8 mouse cellular contexts compared by ENCODE assay signal in the genomic region with DNA sequence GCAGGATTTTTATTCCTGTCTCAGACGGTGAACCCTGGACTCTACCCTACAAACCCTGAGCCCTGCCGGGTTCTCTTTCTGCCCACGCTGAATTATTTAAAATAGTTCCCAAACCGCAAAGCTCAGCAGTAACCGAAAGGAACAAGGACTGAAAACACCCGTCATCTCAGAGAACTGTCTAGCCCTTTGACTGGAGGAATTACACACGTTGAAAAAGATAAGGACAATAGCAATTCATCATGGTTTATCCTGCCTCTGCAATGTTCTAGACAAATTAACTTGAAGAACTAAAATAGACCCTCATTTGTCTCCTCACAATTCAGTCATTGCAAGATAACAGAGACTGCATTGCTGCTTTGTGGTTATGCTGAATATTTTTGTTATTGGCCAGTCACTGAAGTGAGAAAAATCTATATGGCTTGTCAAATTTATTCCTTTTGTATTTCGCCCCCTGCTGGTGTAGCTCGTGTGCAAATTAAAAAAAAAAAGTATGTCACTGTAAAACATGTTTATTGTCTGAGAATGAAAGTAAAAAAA. TPM values are rescaled to one million over a fixed set of nuclear protein-coding genes. Genes with fewer than 3 reads are reported as not detected.
DNase-seq lines count a peak whose midpoint lies in the region; ATAC-seq and TF ChIP-seq lines count a peak whose summit lies in the region.

No protein-coding gene starts in this region.

- peak overlapping the region; percentile 100 for H3K27ac ChIP-seq in MEL (ENCODE audit: control insufficient read depth, low read depth, low read length)
- peak overlapping the region; percentile 92 for H3K27ac ChIP-seq in brown adipose tissue, adult 24 weeks (replicated peaks; ENCODE audit: low read depth, low read length)
- H3K27ac ChIP-seq in layer of hippocampus, adult 2 months: peak overlapping the region; percentile 97
- H3K27ac ChIP-seq in lung, embryonic 14.5 days (ENCODE audit: low read depth): peak overlapping the region; percentile 98
- peak overlapping the region; percentile 99 for H3K27ac ChIP-seq in olfactory bulb, adult 2 months (ENCODE audit: insufficient read depth, low read depth, low read length)

- peaks cover 3 to 9% of the 10 kb centered on the region in 2 experiments; a peak in 3 of 4 replicates for H3K4me1 ChIP-seq in MEL (ENCODE audit: control insufficient read depth in 1 of 2, insufficient read depth in 2 of 2, low read length in 2 of 2)
- no peaks in the 10 kb centered on the region for H3K4me1 ChIP-seq in brown adipose tissue, adult 24 weeks (ENCODE audit: control insufficient read depth, insufficient read depth, insufficient read length, low read length)
- H3K4me1 ChIP-seq in lung, embryonic 14.5 days (ENCODE audit: insufficient read depth): no peaks in the 10 kb centered on the region
- H3K4me1 ChIP-seq in olfactory bulb, adult 2 months (ENCODE audit: control insufficient read depth, insufficient read depth, low read length): no peaks in the 10 kb centered on the region

- DNase-seq in MEL (ENCODE audit: low read depth, low spot score): peak; percentile 94
- DNase-seq in fibroblast of lung, adult 2 months (ENCODE audit: low read depth): peak; percentile 46
- DNase-seq in layer of hippocampus, adult 2 months (ENCODE audit: low spot score in 2 of 2): peak; percentile 48 to 68
- DNase-seq in lung, embryonic 14.5 days: peak; percentile 94
- peak; percentile 48 for DNase-seq in yolk sac, embryonic 10.5 days (ENCODE audit: low spot score)

- TF ChIP-seq EP300 in MEL (IDR thresholded peaks at IDR 0.05; ENCODE audit: low read depth in 1 of 2, low read length in 2 of 2): peak in 1 of 2 experiments; percentile 58; a peak in 3 of 4 replicates

- H3K9me3 ChIP-seq in MEL (replicated peaks; ENCODE audit: insufficient read depth, low read length): no peaks in the 10 kb centered on the region
- no peaks in the 10 kb centered on the region for H3K9me3 ChIP-seq in lung, embryonic 14.5 days (ENCODE audit: low read depth, low read length)

- peak overlapping the region; percentile 100 for H3K9ac ChIP-seq in MEL (ENCODE audit: control insufficient read depth, low read depth, low read length, poor library complexity, severe bottlenecking)
- peak overlapping the region; percentile 82 for H3K9ac ChIP-seq in lung, embryonic 14.5 days

- no peak for TF ChIP-seq POLR2A in MEL (IDR thresholded peaks at IDR 0.05; ENCODE audit: control insufficient read depth in 1 of 2, insufficient read depth in 1 of 2, low read depth in 1 of 2, low read length in 2 of 2, poor library complexity in 1 of 2)
- TF ChIP-seq POLR2A in olfactory bulb, adult 2 months (IDR thresholded peaks at IDR 0.05; ENCODE audit: insufficient read depth, low read depth, low read length): no peak

- peak overlapping the region; percentile 75 for H3K4me2 ChIP-seq in lung, embryonic 14.5 days

- H3K79me2 ChIP-seq in MEL (ENCODE audit: control insufficient read depth, insufficient read depth, low read length, poor library complexity): peaks cover 16% of the 10 kb centered on the region

- TF ChIP-seq CTCF in MEL (IDR thresholded peaks at IDR 0.05 in 2 of 3, conservative IDR thresholded peaks at IDR 0.05 in 1 of 3; ENCODE audit: control insufficient read depth in 1 of 3, insufficient read depth in 1 of 3, low read depth in 2 of 3, low read length in 3 of 3, poor library complexity in 1 of 3, severe bottlenecking in 1 of 3): peak; percentile 22 to 90 (median 47); a peak in 5 of 6 replicates
- TF ChIP-seq CTCF in layer of hippocampus, adult 2 months (conservative IDR thresholded peaks at IDR 0.05): peak; percentile 89
- TF ChIP-seq CTCF in lung, embryonic 14.5 days (IDR thresholded peaks at IDR 0.05; ENCODE audit: low read depth): peak; percentile 72
- no peak for TF ChIP-seq CTCF in olfactory bulb, adult 2 months (IDR thresholded peaks at IDR 0.05; ENCODE audit: insufficient read depth, low read depth, low read length)

- H3K36me3 ChIP-seq in MEL (ENCODE audit: control insufficient read depth in 1 of 2, insufficient read depth in 2 of 2, low read length in 2 of 2): peaks cover 0 to 13% of the 10 kb centered on the region in 2 experiments; a peak in 2 of 4 replicates
- H3K36me3 ChIP-seq in lung, embryonic 14.5 days (ENCODE audit: insufficient read depth): no peaks in the 10 kb centered on the region

- TF ChIP-seq RAD21 in MEL (IDR thresholded peaks at IDR 0.05; ENCODE audit: low read depth, low read length): peak; percentile 72

- H3K4me3 ChIP-seq in MEL (ENCODE audit: control insufficient read depth in 1 of 2, insufficient read depth in 1 of 2, low read depth in 2 of 2, low read length in 2 of 2): peak overlapping the region; percentile 78 to 98
- peak overlapping the region; percentile 92 for H3K4me3 ChIP-seq in brown adipose tissue, adult 24 weeks (ENCODE audit: insufficient read depth, low read depth, low read length)
- H3K4me3 ChIP-seq in layer of hippocampus, adult 2 months: peak overlapping the region; percentile 89
- H3K4me3 ChIP-seq in lung, embryonic 14.5 days (ENCODE audit: low read depth, low read length): peak overlapping the region; percentile 97
- H3K4me3 ChIP-seq in olfactory bulb, adult 2 months (ENCODE audit: insufficient read depth, low read depth, low read length): peak overlapping the region; percentile 23

- WGBS in lung, embryonic 14.5 days: under 1% methylated on average over 9 of the region's 9 CpGs
- WGBS in olfactory bulb, adult 2 months: 0% methylated on average over 9 of the region's 9 CpGs

- H3K27me3 ChIP-seq in MEL (ENCODE audit: control insufficient read depth in 1 of 2, insufficient read depth in 2 of 2, low read length in 2 of 2): peaks cover 0 to 7% of the 10 kb centered on the region in 2 experiments; a peak in 2 of 4 replicates
- H3K27me3 ChIP-seq in lung, embryonic 14.5 days (ENCODE audit: insufficient read depth, low read length): no peaks in the 10 kb centered on the region

- peak; percentile 19 to 21; a peak in 2 of 4 replicates for ATAC-seq in hematopoietic stem cell, adult 5-6 weeks (replicated peaks in 1 of 2; ENCODE audit: insufficient read depth in 1 of 2, low FRiP score in 2 of 2, low TSS enrichment in 1 of 2, low read depth in 1 of 2, poor library complexity in 2 of 2, severe bottlenecking in 2 of 2)
- ATAC-seq in lung, embryonic 14.5 days (ENCODE audit: insufficient read depth): no peak

TF ChIP-seq in MEL, 35 proteins besides CTCF, POLR2A, EP300 and RAD21 (continues in another document):
- TF ChIP-seq TCF12 (IDR thresholded peaks at IDR 0.05; ENCODE audit: low read depth, low read length): peak; percentile 49
- 0 out of 2 replicates have a peak, but pooled peaks have one; percentile 60 for TF ChIP-seq JUND (IDR thresholded peaks at IDR 0.05; ENCODE audit: low read depth, low read length)
- TF ChIP-seq GATA1 (IDR thresholded peaks at IDR 0.05; ENCODE audit: low read depth, low read length): peak; percentile 85
- TF ChIP-seq USF1 (IDR thresholded peaks at IDR 0.05; ENCODE audit: low read depth, low read length): no peak
- TF ChIP-seq SIN3A (IDR thresholded peaks at IDR 0.05; ENCODE audit: low read length): peak; percentile 96
- peak; percentile 88 for TF ChIP-seq SMC3 (IDR thresholded peaks at IDR 0.05; ENCODE audit: low read depth, low read length)
- no peak for TF ChIP-seq NRF1 (IDR thresholded peaks at IDR 0.05; ENCODE audit: insufficient read depth, low read depth, low read length, poor library complexity, severe bottlenecking)
- no peak for TF ChIP-seq UBTF (IDR thresholded peaks at IDR 0.05; ENCODE audit: borderline replicate concordance, insufficient read depth, low read depth, low read length)
- TF ChIP-seq MXI1 (IDR thresholded peaks at IDR 0.05; ENCODE audit: low read depth, low read length): peak; percentile 89
- TF ChIP-seq CHD1 (IDR thresholded peaks at IDR 0.05; ENCODE audit: low read depth, low read length): peak; percentile 73; the same call in 1 of the 2 replicates
- no peak for TF ChIP-seq USF2 (IDR thresholded peaks at IDR 0.05; ENCODE audit: borderline replicate concordance in 1 of 2, insufficient read depth in 1 of 2, low read depth in 1 of 2, low read length in 2 of 2)
- TF ChIP-seq ELF1 (IDR thresholded peaks at IDR 0.05; ENCODE audit: low read depth, low read length): no peak
- TF ChIP-seq ZNF384 (IDR thresholded peaks at IDR 0.05; ENCODE audit: low read depth, low read length): peak; percentile 99
- TF ChIP-seq MAFK (IDR thresholded peaks at IDR 0.05; ENCODE audit: borderline replicate concordance, low read depth, low read length): peak; percentile 42
- TF ChIP-seq BHLHE40 (IDR thresholded peaks at IDR 0.05; ENCODE audit: borderline replicate concordance, low read depth, low read length): no peak
- 0 out of 2 replicates have a peak, but pooled peaks have one; percentile 1 for TF ChIP-seq MEF2A (IDR thresholded peaks at IDR 0.05; ENCODE audit: extremely low read depth, insufficient replicate concordance, low read depth, low read length, poor library complexity, severe bottlenecking)
- no peak; the same call in 1 of the 2 replicates for TF ChIP-seq NELFE (IDR thresholded peaks at IDR 0.05; ENCODE audit: low read depth, low read length)
- no peak for TF ChIP-seq CHD2 (IDR thresholded peaks at IDR 0.05; ENCODE audit: low read length)
- no peak for TF ChIP-seq MAZ (IDR thresholded peaks at IDR 0.05; ENCODE audit: low read depth, low read length)
- no peak; the same call in 1 of the 2 replicates for TF ChIP-seq KAT2A (conservative IDR thresholded peaks at IDR 0.05; ENCODE audit: low read depth, low read length)
- peak; percentile 78; the same call in 1 of the 2 replicates for TF ChIP-seq RCOR1 (IDR thresholded peaks at IDR 0.05; ENCODE audit: low read depth, low read length)
- peak; percentile 51; the same call in 1 of the 2 replicates for TF ChIP-seq MAX (IDR thresholded peaks at IDR 0.05; ENCODE audit: low read length)
- TF ChIP-seq TBP (IDR thresholded peaks at IDR 0.05; ENCODE audit: low read depth, low read length): no peak; the same call in none of the 2 replicates
- peak; percentile 73 for TF ChIP-seq HCFC1 (IDR thresholded peaks at IDR 0.05; ENCODE audit: low read depth, low read length)
- TF ChIP-seq MYC (IDR thresholded peaks at IDR 0.05; ENCODE audit: low read depth, low read length): peak; percentile 90

RNA-seq across cellular contexts. Expression of a gene that starts 1.0 kb away (rescaled TPM):
- total RNA-seq in MEL (2012; rRNA removed): 38.1 and 43.6 TPM in 2 replicates
- polyA plus RNA-seq in MEL (2012; ENCODE audit: insufficient read depth in 1 of 2, insufficient read length in 2 of 2, low read depth in 1 of 2, low replicate concordance in 2 of 2, missing spikeins in 1 of 2): 10 to 100 TPM; 38.1 to 47.2 TPM
- polyA plus RNA-seq in brown adipose tissue, adult 24 weeks (2012; ENCODE audit: insufficient read depth, insufficient read length, missing spikeins): 18.5 and 25.4 TPM in 2 replicates
- 78.4 and 89.6 TPM in 2 replicates for total RNA-seq in hematopoietic stem cell, adult 5-6 weeks (2017)
- 10 to 100 TPM; 79.0 to 81.7 TPM for total RNA-seq in layer of hippocampus, adult 2 months (2021)
- 20.4 and 20.8 TPM in 2 replicates for polyA plus RNA-seq in lung, embryonic 14.5 days (2014; fragmentation: Nextera tagmentation; extraction: Ambion mirVana)
- not detected in 2 replicates for polyA plus RNA-seq in olfactory bulb, adult 2 months (2012; ENCODE audit: insufficient read depth, insufficient read length, low replicate concordance, missing spikeins)

Comparison
In these comparisons a context has a peak if more than half of its experiments do, and no peak if none do; other contexts are left out.
1. H3K4me3 ChIP-seq: peak in every context shown above with its lines; median percentile 97 in lung, embryonic 14.5 days; 92 in brown adipose tissue, adult 24 weeks; 89 in layer of hippocampus, adult 2 months; 88 in MEL; 23 in olfactory bulb, adult 2 months.